Mouse (Mus musculus): ENCODE data around the gene Arg1. TPM values are rescaled to one million over a fixed set of nuclear protein-coding genes. Genes with fewer than 3 reads are reported as not detected.

Gene Arg1
- 0.06 TPM in 2 replicates for polyA plus RNA-seq (2012; rRNA removed)

DNA sequence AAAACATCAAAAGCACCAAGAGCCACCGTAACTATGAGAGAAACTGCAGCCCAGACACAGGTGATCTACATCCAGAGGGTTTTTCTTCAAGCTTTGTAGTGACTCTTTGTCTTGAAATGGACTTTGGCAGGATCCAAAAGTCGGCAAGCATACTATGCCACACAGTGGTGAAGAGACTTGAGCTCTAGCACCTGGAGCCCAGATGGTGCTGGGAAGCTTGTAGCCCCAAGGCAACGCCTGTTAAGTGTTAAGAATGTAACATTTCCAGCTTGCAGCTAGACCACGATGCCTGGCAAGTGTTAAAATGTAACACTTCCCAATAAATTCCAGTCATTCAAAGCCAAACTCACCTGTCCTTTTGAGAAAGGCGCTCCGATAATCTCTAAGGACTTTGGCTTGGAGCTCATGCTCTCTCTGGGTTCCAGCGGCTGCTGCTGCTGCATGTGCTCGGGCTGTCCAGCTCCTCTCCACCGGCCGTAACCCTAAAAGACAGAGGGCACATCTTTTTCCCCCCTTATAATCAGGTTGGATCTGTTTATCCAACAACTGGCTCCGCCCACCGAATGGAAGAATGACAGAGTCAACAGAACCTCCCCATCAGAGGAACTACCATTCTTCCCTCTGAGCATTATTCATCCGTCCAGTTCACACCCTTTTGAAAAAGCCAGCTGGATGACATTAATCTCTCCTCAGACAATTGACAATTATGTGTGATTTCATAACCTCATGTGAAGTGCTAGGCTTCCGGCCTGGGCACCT lies at the start of gene Arg1:
TSS of gene Arg1 (minus strand) at position 523 of the 759 bp plus-strand sequence.
- TF ChIP-seq CTCF (IDR thresholded peaks at IDR 0.05; ENCODE audit: extremely low read depth, insufficient read depth, low read length) (no peak), POLR2A (IDR thresholded peaks at IDR 0.05; ENCODE audit: extremely low read depth, insufficient read depth, low read length) (no peak)
- no peak within 1 kb of the TSS for H3K27ac ChIP-seq (ENCODE audit: insufficient read depth, low read length)
- H3K4me1 ChIP-seq (ENCODE audit: control insufficient read depth, insufficient read depth, low read length): no peaks in the 10 kb centered on the region
- no peak within 1 kb of the TSS for H3K4me3 ChIP-seq (ENCODE audit: insufficient read depth, low read length)

DNA sequence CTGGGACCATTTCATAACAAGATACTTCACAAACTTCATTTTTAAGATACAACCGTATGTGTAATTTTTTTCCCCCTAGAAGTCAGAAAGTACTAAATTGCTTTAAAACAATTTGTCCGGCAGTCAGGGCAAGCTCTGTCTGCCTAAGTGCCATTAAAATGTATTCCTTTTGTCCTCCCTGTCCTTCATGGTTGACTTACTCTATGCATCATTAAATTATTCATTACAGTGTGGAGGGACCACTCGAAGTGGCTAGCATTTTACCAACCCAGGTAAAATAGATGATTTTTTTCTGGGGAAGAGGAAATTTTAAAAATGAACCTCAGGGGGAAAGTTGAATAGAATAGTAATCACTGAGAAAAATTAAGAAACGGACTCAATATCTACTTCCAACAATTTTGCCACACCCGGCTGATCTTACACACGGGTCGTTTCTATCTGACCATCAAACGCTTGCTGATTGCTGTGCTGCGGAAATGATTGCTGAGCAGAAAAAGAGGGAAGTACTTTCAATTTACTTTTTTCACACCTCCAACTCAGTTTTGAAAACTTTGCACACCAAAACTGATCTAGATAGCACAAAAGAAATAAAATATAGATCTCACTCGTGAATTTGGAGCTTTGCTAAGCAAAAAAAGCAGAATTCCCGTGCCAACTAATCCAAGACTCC lies 46.7 kb upstream of the Arg1 start:
- no peak overlapping the region for H3K27ac ChIP-seq (ENCODE audit: insufficient read depth, low read length)
- H3K4me3 ChIP-seq (ENCODE audit: insufficient read depth, low read length): no peak overlapping the region
- no peaks in the 10 kb centered on the region for H3K4me1 ChIP-seq (ENCODE audit: control insufficient read depth, insufficient read depth, low read length)
- TF ChIP-seq POLR2A (IDR thresholded peaks at IDR 0.05; ENCODE audit: extremely low read depth, insufficient read depth, low read length) (no peak), CTCF (IDR thresholded peaks at IDR 0.05; ENCODE audit: extremely low read depth, insufficient read depth, low read length) (no peak)

DNA sequence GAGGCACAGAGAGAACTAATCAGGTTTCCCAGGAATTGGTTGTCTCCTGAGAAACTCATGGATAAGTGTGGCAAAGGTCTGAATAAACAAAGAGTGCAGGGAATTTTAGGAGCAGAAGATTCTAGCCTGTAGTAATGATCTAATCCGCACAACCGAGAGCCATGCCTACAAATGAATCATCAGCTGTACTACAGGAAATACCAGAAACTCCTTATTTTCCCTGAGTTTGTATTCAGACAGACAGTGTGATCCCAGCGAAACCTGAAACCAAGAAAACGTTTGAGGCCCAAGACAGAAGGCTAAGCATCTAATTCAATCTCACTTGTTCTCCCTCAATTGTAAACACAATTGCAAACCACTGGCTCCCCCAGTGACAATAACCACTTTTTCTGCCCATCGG lies 46.1 kb upstream of the Arg1 start:
- TF ChIP-seq CTCF (IDR thresholded peaks at IDR 0.05; ENCODE audit: extremely low read depth, insufficient read depth, low read length) (no peak), POLR2A (IDR thresholded peaks at IDR 0.05; ENCODE audit: extremely low read depth, insufficient read depth, low read length) (no peak)

DNA sequence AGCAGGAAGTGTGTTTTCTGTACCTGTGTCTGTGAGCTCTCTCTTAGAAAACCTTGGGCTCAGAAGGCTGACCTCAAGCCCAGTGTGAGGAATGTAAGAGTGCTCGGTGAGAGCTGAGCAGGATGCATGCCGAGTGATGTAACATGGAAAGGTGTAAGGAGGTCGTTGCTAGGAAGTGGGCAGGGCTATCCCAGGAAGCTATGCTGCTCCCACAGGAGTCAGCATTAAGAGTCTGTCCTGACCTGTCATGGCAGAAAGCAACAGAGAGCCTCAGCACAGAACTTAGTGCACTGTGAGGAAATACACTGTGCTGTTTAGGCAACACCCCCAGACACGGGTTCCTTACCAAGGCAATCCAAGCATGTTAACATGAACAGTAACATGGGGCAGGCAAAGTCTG lies 45.6 kb upstream of the Arg1 start:
- H3K4me3 ChIP-seq (ENCODE audit: insufficient read depth, low read length): no peak overlapping the region
- H3K4me1 ChIP-seq (ENCODE audit: control insufficient read depth, insufficient read depth, low read length): no peaks in the 10 kb centered on the region
- no peak overlapping the region for H3K27ac ChIP-seq (ENCODE audit: insufficient read depth, low read length)
- TF ChIP-seq CTCF (IDR thresholded peaks at IDR 0.05; ENCODE audit: extremely low read depth, insufficient read depth, low read length): no peak
- no peak for TF ChIP-seq POLR2A (IDR thresholded peaks at IDR 0.05; ENCODE audit: extremely low read depth, insufficient read depth, low read length)

More for the DNA sequence above, 46.1 kb upstream of the Arg1 start:
- Histone ChIP-seq H3K4me3 (ENCODE audit: insufficient read depth, low read length) (no peak overlapping the region), H3K27ac (ENCODE audit: insufficient read depth, low read length) (no peak overlapping the region), H3K4me1 (ENCODE audit: control insufficient read depth, insufficient read depth, low read length) (no peaks in the 10 kb centered on the region)

DNA sequence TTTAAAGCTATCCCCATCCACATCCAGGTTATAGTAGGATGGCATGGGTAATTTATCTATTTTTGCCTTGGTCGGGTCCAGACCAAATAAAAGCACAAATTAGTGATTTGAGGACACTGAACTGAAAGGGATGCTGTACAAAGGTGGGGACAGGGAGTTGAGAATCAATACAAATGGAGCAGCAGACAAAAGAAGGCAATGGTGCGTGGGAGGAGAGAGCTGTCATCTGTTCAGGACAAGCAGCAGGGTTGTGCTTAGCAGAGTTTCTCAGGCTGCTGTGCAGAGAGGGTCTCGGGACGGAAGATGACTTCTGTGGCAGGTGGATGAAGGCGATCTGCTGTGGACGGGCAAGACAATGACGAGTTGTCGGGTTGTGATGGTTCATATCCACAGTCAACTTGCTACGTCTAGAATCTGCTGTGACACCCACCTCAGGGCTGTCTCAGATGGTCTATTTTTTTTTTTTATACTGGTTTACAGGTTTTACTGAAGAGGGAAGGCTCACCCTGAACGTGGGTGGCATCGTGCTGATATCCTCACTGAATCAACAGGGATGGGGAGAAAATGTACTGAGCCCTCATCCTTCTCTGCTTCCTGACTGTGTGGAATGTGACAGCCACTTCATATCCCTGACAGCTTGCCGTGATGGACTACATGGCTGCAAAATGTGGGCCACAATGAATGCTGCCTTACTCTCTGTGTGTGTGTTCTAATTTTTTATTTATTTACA lies 38.7 kb upstream of the Arg1 start:
- H3K4me3 ChIP-seq (ENCODE audit: insufficient read depth, low read length): no peak overlapping the region
- no peak for TF ChIP-seq CTCF (IDR thresholded peaks at IDR 0.05; ENCODE audit: extremely low read depth, insufficient read depth, low read length)
- TF ChIP-seq POLR2A (IDR thresholded peaks at IDR 0.05; ENCODE audit: extremely low read depth, insufficient read depth, low read length): no peak
- H3K4me1 ChIP-seq (ENCODE audit: control insufficient read depth, insufficient read depth, low read length): peaks cover 2% of the 10 kb centered on the region
- H3K27ac ChIP-seq (ENCODE audit: insufficient read depth, low read length): no peak overlapping the region

DNA sequence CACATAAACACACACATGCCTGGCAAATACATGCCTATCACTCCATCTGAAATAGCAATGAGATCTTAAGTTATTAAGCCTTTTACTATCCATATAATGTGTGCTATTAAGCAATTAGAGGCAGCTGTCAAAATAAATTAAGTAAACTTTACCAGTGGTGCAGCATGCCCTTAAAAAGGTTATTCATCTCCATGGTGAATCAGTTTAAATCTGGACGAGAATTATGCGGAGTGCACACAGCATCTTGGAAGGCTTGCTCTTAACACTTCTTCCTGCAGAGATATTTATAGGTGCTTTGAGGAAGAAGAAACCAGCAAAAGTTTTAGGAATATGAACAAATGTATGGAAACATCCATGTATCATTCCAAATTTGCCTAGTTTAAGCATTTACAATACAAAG lies 34.6 kb upstream of the Arg1 start:
- TF ChIP-seq POLR2A (IDR thresholded peaks at IDR 0.05; ENCODE audit: extremely low read depth, insufficient read depth, low read length) (no peak), CTCF (IDR thresholded peaks at IDR 0.05; ENCODE audit: extremely low read depth, insufficient read depth, low read length) (no peak)
- Histone ChIP-seq H3K27ac (ENCODE audit: insufficient read depth, low read length) (no peak overlapping the region), H3K4me3 (ENCODE audit: insufficient read depth, low read length) (no peak overlapping the region), H3K4me1 (ENCODE audit: control insufficient read depth, insufficient read depth, low read length) (peaks cover 2% of the 10 kb centered on the region)

DNA sequence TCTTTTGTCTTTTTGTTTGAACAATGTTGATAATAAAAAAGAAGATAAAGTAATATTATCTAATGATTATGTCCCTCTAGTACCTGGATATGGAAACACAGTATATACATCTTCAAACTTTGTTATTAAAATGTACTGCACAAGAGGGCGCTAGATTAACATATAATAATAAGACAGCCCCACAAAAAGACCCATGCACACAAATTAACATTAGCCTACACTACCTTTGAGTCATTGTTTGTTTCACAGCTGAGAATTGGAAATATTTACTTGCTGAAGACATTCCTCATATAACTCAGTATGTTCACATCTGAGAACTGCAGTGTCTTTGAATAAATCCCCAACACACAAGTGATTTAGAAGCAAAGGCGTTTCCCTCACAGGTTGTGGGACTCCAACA lies 33.8 kb upstream of the Arg1 start:
- TF ChIP-seq CTCF (IDR thresholded peaks at IDR 0.05; ENCODE audit: extremely low read depth, insufficient read depth, low read length): 0 out of 2 replicates have a peak, but pooled peaks have one; percentile 15
- no peak for TF ChIP-seq POLR2A (IDR thresholded peaks at IDR 0.05; ENCODE audit: extremely low read depth, insufficient read depth, low read length)

DNA sequence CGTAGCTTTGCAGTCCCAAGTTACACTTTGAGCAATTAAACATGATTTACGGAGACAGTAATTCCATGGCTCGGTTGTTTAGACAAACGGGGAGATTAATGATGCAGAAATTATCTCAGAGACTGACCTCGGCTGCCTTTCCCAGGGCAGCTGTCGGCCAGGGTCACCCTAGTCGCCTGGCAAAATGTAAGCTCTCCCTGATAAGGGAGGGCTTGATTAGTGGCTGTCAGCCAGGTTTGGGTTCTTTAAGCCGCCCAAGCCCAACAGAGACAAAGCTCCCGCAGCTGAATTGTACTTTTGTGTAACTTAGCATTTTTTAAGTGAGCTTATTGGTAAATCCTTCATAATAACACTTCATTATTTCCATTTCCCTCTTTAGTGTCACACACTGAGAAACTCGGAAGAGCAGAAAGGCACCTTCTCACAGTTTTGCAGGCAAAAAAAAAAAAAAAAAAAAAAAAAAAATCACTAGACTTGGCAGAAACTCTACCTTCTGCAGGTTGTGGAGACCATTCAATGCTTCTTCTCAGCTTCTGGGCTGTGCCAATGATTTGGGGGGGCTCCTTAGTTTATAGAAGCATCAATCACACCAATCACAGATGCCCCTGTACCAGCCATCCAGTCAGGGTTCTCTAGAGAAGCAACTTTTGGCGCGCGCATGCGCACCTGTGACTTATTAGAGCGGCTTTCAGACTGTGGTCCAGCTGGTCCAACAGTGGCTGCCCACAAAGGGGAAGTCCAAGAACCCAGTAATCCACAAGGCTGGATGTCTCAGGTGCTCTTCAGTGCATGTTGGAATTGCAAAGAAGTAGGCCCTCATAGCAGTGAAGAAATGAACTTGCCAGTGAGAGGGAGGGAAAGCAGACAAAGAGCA lies 32.0 kb upstream of the Arg1 start:
- Histone ChIP-seq H3K4me1 (ENCODE audit: control insufficient read depth, insufficient read depth, low read length) (peaks cover 2% of the 10 kb centered on the region; the same call in 1 of the 2 replicates), H3K27ac (ENCODE audit: insufficient read depth, low read length) (no peak overlapping the region), H3K4me3 (ENCODE audit: insufficient read depth, low read length) (no peak overlapping the region)
- TF ChIP-seq POLR2A (IDR thresholded peaks at IDR 0.05; ENCODE audit: extremely low read depth, insufficient read depth, low read length) (no peak), CTCF (IDR thresholded peaks at IDR 0.05; ENCODE audit: extremely low read depth, insufficient read depth, low read length) (no peak)

More for the DNA sequence above, 33.8 kb upstream of the Arg1 start:
- no peak overlapping the region for H3K27ac ChIP-seq (ENCODE audit: insufficient read depth, low read length)
- peaks cover 2% of the 10 kb centered on the region for H3K4me1 ChIP-seq (ENCODE audit: control insufficient read depth, insufficient read depth, low read length)
- no peak overlapping the region for H3K4me3 ChIP-seq (ENCODE audit: insufficient read depth, low read length)
